Mouse (Mus musculus) CH12.LX (cell line): ENCODE measurements at regions not wholly inside any gene's neighbourhood (a gene's known extent, or its start where the extent isn't known, plus 50 kb on each side); places are given as distances from the start of the nearest gene placed in this dataset.

ENCODE experiments used
- CTCF ChIP-seq, 2 experiments: IDR thresholded peaks in 1 of 2; conservative IDR thresholded peaks in 1 of 2; 2 replicates each; pipeline ENCODE4 v1.5.1; 2011 to 2012; ENCODE audit warnings: low read depth in 2 of 2, low read length in 2 of 2, improper control_type of control experiment in 1 of 2, inconsistent platforms in 1 of 2, mild to moderate bottlenecking in 1 of 2, moderate library complexity in 1 of 2
- NELFE ChIP-seq: IDR thresholded peaks from 2 replicates; pipeline ENCODE4 v1.6.1; 2011; ENCODE audit warnings: low read depth, low read length, improper control_type of control experiment
- SIN3A ChIP-seq: IDR thresholded peaks from 2 replicates; pipeline ENCODE4 v1.6.1; 2012; ENCODE audit warnings: low read length, improper control_type of control experiment, inconsistent platforms

- TF ChIP-seq NELFE (no peak), CTCF (conservative IDR thresholded peaks at IDR 0.05 in 1 of 2, IDR thresholded peaks at IDR 0.05 in 1 of 2; ENCODE audit: low read depth in 2 of 2, low read length in 2 of 2) (no peak), SIN3A (no peak)
Measured at GRCm38 (mm10) chr2:123740541-123740940, 349.2 kb upstream of the Sema6d start.
